Mouse (Mus musculus): ENCODE results near the gene 2310057M21Rik. TPM values are rescaled to one million over a fixed set of nuclear protein-coding genes. Genes with fewer than 3 reads are reported as not detected.

2310057M21Rik gene
- polyA plus RNA-seq, 1 experiment from 2014 or later, result 22.5 TPM

DNA sequence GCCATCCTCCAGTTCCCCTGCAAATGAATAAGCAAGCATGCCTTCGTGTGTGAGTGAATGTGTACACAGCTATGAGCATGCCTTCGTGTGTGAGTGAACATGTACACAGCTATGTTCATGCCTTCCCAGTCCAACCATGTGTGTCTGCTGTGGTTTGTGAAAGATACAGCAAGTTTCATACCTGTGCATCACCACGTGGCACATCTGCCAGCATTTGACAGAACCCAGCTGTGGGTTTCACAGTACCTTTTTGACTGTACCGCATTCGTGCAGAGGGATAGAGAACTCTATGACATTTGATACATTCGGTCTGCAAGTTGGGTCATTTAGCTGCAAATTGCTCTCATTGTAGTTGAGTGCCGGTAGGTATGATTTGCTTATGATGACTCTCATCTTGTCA is 48.1 kb downstream of the 2310057M21Rik start:
- Histone ChIP-seq H3K4me3 (no peak overlapping the region), H3K27ac (no peak overlapping the region), H3K36me3 (no peaks in the 10 kb centered on the region), H3K9ac (no peak overlapping the region), H3K9me3 (no peaks in the 10 kb centered on the region), H3K4me1 (0 out of 2 replicates have a peak, but pooled peaks cover 2% of the 10 kb centered on the region), H3K27me3 (no peaks in the 10 kb centered on the region), H3K4me2 (no peak overlapping the region)
- no peak for ATAC-seq (ENCODE audit: insufficient number of reproducible peaks, insufficient read depth, low FRiP score, low TSS enrichment, low read depth)
- WGBS, result 64% methylated on average over 7 of the region's 7 CpGs

- Histone ChIP-seq H3K9me3 (no peaks in the 10 kb centered on the region), H3K27ac (no peak overlapping the region), H3K36me3 (no peaks in the 10 kb centered on the region), H3K27me3 (no peaks in the 10 kb centered on the region), H3K4me2 (no peak overlapping the region), H3K9ac (no peak overlapping the region), H3K4me3 (no peak overlapping the region), H3K4me1 (no peaks in the 10 kb centered on the region)
- no peak for ATAC-seq (ENCODE audit: insufficient number of reproducible peaks, insufficient read depth, low FRiP score, low TSS enrichment, low read depth)
- 74% methylated on average over 5 of the region's 5 CpGs for WGBS
Observed at GRCm38 (mm10) chr7:131306733-131307132, 55.8 kb downstream of the 2310057M21Rik start.

- H3K4me3 ChIP-seq, result no peak overlapping the region
- no peaks in the 10 kb centered on the region for H3K27me3 ChIP-seq
- H3K4me2 ChIP-seq, result no peak overlapping the region
- 74% methylated on average over 8 of the region's 8 CpGs for WGBS
- H3K4me1 ChIP-seq, result no peaks in the 10 kb centered on the region
- H3K36me3 ChIP-seq, result no peaks in the 10 kb centered on the region
- H3K9me3 ChIP-seq, result no peaks in the 10 kb centered on the region
- no peak overlapping the region for H3K27ac ChIP-seq
- ATAC-seq (ENCODE audit: insufficient number of reproducible peaks, insufficient read depth, low FRiP score, low TSS enrichment, low read depth), result no peak
- H3K9ac ChIP-seq, result no peak overlapping the region
Observed at GRCm38 (mm10) chr7:131303340-131303739, 59.2 kb downstream of the 2310057M21Rik start.

DNA sequence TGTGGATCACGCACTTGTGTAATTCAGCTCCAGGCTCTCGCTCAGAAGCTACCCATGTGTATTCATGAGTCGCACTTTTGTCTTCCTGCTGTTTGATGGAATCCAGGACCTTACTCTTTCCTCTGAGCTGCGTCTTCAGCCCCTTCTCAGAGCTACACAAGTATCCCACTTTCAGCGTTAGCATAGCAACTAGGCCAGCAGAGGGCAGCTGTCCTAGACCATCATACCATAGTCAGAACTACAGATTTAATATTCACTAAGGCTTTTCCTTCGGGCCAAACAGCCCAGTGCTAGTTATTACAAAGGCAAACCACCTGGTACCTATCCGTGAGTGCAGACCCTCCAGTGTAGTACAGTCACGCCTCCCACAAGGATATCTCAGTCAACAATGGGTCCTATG is 65.4 kb downstream of the 2310057M21Rik start:
- Histone ChIP-seq H3K27me3 (no peaks in the 10 kb centered on the region), H3K9me3 (no peaks in the 10 kb centered on the region), H3K4me2 (no peak overlapping the region), H3K4me3 (no peak overlapping the region), H3K9ac (no peak overlapping the region), H3K36me3 (no peaks in the 10 kb centered on the region), H3K4me1 (no peaks in the 10 kb centered on the region), H3K27ac (no peak overlapping the region)
- 73% methylated on average over 8 of the region's 8 CpGs for WGBS
- no peak for ATAC-seq (ENCODE audit: insufficient number of reproducible peaks, insufficient read depth, low FRiP score, low TSS enrichment, low read depth)

Other genes starting within 250 kb of the 2310057M21Rik start
- gene 4933402N03Rik, start 216.4 kb downstream of the 2310057M21Rik start, polyA plus RNA-seq (2015; fragmentation: Nextera tagmentation; extraction: Ambion mirVana), result not detected in 2 replicates
- gene 5430419D17Rik, start 188.4 kb downstream of the 2310057M21Rik start, polyA plus RNA-seq (2015; fragmentation: Nextera tagmentation; extraction: Ambion mirVana), result not detected in 2 replicates
- gene Cuzd1, start 40.5 kb downstream of the 2310057M21Rik start, polyA plus RNA-seq (2015; fragmentation: Nextera tagmentation; extraction: Ambion mirVana), result not detected in 2 replicates
- gene Fam24b, start 33.2 kb downstream of the 2310057M21Rik start, polyA plus RNA-seq (2015; fragmentation: Nextera tagmentation; extraction: Ambion mirVana), result not detected in 2 replicates
- gene Fam24a, start 28.9 kb downstream of the 2310057M21Rik start, polyA plus RNA-seq (2015; fragmentation: Nextera tagmentation; extraction: Ambion mirVana), result not detected in 2 replicates
- 79.8 and 89.1 TPM in 2 replicates for gene Pstk, start 8.4 kb upstream of the 2310057M21Rik start, polyA plus RNA-seq (2015; fragmentation: Nextera tagmentation; extraction: Ambion mirVana)
- 14.3 and 15.6 TPM in 2 replicates for gene Ikzf5, start 47.8 kb upstream of the 2310057M21Rik start, polyA plus RNA-seq (2015; fragmentation: Nextera tagmentation; extraction: Ambion mirVana)
- gene Acadsb, start 47.8 kb upstream of the 2310057M21Rik start, polyA plus RNA-seq (2015; fragmentation: Nextera tagmentation; extraction: Ambion mirVana), result 105 and 141 TPM in 2 replicates
- not detected in 2 replicates for gene Hmx3, start 180.1 kb upstream of the 2310057M21Rik start, polyA plus RNA-seq (2015; fragmentation: Nextera tagmentation; extraction: Ambion mirVana)
- gene Hmx2, start 186.0 kb upstream of the 2310057M21Rik start, polyA plus RNA-seq (2015; fragmentation: Nextera tagmentation; extraction: Ambion mirVana), result 0.08 TPM in 1 of 2 replicates, not detected in the other
- gene Bub3, start 197.5 kb upstream of the 2310057M21Rik start, polyA plus RNA-seq (2015; fragmentation: Nextera tagmentation; extraction: Ambion mirVana), result 232 and 237 TPM in 2 replicates